Mouse (Mus musculus) lung, postnatal 25 days (tissue): ENCODE data around the gene Il27ra.
A peak's percentile ranks its signal among the peaks of the same experiment; 100 is the strongest.
"Not testable (repeated sequence)": the region's sequence is repeated elsewhere in the genome, so short reads cannot be mapped to it uniquely, and the experiment has no call there.

ENCODE experiments used
- DNase-seq: peaks from one replicate; pipeline ENCODE4 v3.0.0; 2022; ENCODE audit warnings: low spot score

Gene Il27ra

DNA sequence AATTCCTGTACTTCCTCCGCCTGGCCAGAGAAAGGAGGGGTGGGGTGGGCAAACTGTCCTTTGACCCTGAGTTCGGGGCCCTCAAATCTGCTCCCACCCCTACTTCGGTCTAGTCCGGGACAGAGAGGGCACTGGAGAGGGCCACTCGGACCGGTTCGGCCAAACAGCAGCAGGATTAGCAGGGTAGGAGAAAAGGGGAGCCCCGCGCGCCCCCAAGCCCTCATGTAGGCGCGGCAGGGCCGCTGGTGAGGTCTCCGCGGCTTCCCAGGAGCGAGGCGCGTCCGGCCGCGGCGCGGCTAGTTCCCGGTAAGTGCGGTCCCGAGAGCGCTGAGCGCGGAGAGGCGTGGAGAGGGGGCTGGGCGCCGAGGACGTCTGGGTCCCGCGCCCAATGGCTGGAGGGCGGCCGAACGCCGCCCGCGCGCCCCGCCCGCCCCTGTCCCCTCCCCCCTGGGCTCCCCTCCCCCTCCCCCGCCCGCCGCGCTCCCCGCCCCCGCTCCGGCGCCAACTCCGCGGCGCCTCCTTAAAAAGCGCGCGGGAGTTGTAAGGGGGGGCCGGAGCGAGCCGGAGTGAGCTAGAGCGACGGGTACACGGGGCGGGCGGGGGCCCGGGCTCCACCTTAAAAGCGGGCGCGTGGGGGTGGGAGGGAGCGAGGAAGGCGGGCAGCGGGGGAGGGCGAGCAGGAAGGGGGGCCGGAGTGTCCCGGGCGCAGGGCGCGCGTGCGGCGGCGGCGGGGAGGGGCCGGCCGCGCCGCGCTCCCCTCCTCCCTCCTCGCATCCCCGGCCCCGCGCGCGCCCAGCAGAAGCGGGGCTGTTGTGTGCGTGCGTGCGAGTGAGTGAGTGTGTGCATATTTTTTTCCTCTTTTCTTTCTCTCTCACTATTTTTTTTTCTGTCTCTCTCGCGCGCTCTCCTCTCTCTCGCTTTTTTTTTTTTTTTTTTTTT is 45.6 kb downstream of the Il27ra start:
- peak; percentile 91 for DNase-seq

DNA sequence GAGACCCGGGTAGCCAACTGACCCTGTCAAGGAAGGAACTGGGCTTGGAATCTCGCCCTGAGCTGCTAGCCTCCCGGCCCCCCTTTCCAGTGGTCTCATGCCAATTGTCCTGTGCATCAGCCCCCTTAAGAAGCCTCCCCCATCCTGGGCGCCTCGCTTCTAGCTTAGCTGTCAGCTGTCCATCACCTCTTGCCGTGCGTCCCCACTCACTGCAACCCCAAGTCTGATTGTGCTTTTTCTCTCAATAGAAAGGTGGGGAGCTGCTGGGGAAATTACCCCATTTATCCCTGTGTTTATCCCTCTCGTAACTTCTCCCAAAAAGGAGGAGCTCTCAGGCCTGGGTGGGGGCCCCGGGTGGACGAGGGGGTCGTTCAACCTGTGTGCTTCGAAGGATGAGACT is 46.4 kb downstream of the Il27ra start:
- no peak for DNase-seq

DNA sequence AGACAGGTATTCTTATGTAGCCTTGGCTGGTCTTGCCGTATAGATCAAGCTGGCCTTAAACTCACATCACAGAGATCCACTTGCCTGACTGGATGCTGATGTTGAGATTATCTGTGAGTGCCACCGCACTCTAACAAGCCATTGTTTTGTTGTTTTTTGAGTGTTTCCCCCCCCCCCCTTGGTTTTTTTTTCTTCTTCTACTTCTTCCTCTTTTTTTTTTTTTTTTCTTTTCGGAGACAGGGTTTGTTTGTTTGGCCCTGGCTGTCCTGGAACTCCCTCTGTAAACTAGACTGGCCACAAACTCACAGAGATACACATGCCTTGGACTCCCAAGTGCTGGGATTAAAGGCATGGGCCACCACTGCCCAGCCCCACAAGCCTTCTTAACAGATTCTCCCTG is 48.4 kb downstream of the Il27ra start:
- DNase-seq: no peak

DNA sequence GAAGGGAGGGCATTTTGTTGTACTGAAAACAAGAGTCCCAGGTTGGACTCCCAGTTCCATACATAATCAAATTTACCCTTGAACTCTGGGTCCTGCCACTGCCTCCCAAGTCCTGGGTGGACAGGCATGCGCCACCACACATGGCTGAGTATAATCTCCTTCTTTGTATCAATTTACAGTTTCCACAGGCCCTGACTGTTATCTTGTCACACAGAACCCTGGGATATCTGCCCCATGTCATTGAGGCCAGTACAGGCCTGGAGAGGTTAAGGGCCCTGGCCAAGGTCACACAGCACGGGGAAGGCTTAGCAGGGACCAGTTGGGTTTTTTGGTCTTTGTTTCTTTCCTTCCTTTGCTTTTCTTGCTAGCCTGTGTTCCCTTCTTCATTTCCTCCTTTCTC is 49.9 kb downstream of the Il27ra start:
- DNase-seq: no peak

DNA sequence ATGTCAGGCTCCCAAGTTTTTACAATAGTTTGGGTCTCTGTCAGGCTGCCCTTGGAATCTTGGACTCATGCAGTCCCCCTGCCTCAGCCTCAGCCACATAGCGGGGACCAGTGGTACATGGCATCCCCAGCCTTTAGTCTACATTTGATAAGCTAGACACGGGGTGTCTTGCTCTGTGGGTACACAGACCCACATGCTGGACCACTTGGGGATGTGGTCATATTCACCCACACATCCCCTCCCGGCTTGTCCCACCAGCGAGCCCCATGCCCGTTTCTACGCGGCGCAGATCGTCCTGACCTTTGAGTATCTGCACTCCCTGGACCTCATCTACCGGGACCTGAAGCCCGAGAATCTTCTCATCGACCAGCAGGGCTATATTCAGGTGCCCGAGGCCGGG is 52.2 kb downstream of the Il27ra start:
- no peak for DNase-seq

DNA sequence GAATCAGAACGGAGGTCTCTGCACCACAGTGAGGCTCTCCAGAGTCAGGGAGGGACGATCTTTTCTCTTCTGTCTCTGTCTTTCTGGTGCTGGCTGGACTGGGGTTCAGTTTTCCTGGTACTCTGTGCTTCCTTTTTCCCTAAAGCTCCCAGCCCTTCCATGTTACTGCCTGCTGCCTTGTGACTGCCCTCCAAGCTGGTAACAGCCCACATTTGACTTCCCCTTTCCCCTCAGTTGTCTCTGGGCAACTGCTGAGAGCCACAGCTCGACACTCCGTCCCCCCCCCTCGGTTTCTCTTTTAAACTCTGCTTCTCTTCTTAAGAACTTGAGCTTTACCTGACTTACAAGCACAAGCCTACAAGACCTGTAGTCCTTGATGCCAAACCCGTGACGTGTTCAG is 53.1 kb downstream of the Il27ra start:
- DNase-seq: no peak

DNA sequence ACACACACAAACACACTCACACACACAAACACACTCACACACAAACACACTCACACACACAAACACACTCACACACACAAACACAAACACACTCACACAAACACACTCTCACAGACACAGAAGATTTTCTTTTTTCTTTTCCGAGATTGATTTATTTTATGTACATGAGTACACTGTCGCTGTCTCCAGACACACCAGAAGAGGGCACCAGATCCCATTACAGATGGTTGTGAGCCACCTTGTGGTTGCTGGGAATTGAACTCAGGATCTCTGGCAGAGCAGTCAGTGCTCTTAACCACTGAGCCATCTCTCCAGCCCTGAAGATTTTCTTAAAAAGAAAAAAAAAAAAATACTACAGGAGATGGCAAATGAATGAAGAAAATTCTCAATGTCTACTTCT is 59.2 kb downstream of the Il27ra start:
- DNase-seq: not testable (repeated sequence)

DNA sequence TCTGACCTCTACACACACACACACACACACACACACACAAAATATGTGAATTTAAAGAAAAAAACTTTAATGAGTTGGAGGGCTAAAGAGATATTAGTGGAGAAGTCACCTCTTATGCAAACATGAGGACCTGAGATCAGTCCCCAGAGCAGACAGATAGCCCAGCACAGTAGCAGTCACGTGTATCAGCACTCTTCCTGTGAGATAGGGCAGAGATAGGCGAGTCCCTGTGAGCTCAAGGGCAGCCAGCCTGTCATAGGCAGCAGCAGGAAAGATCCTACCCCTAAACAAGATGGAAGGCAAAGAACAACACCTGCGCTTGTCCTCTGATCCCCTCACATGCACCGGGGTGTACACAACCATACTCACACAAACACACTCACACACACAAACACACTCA is 59.9 kb downstream of the Il27ra start:
- no peak for DNase-seq

DNA sequence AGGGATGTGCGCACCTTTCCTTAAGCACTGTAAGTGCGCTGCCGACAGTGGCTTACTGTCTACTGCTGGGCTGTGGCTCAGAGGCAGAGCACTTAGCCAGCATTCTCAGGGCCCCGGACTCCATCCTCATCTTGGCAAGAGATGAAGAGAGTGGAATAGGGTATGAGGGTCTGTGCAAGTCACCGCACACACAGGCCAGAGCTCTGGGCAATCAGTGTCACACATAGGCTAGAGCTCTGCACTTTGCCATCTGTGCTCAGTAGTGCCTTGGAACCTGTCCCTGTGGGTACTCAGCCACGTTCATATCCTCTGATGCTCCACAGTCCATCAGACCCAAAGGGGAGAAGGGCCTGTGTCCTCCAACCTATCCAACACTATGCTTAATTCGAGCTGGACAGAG is 60.9 kb downstream of the Il27ra start:
- no peak for DNase-seq

DNA sequence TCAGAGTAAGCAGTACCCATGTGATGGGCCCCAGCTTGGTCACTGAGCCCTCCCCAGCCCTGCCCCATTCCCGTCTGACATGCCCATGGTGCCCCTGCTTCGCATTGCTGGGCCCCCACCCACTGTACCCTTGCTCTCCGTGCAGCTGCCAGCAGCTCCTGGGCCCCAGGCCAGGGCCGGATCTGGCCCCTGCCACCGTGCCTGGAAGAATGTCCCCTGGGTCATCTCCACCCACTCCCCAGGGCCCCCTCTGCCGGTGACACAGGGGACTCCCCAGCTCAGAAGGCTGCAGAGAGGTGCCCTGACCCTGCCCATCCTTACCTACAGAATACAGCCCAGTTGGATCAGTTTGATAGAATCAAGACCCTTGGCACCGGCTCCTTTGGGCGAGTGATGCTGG is 61.5 kb downstream of the Il27ra start:
- DNase-seq: no peak
